Mouse (Mus musculus): ENCODE results near the gene Ush1g.

The Ush1g gene

GRCm38 (mm10) chr11:115329339-115329738, 7.5 kb upstream of the Ush1g start:
- DNase-seq, result no peak

DNA sequence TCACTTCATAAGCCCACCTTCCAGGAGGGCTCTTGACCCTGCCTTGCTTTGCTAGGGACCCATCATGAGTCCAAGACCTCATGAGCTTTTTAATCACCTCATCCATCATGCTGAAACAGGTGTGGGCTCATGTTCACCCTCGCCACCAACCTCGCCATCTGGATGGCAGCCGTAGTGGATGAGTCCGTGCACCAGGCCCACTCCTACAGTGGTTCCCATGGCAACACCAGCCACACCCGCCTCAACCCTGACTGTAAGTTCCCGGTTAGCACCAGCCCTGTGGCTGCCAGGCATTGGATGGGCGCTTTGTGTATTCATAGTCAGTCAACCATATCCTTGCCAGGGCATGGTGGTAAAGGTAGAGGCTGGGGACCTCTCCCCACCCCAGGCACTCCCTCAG, 4.9 kb upstream of the Ush1g start:
- no peak for DNase-seq

GRCm38 (mm10) chr11:115323354-115323753, 1.5 kb upstream of the Ush1g start:
- DNase-seq, result no peak

DNA sequence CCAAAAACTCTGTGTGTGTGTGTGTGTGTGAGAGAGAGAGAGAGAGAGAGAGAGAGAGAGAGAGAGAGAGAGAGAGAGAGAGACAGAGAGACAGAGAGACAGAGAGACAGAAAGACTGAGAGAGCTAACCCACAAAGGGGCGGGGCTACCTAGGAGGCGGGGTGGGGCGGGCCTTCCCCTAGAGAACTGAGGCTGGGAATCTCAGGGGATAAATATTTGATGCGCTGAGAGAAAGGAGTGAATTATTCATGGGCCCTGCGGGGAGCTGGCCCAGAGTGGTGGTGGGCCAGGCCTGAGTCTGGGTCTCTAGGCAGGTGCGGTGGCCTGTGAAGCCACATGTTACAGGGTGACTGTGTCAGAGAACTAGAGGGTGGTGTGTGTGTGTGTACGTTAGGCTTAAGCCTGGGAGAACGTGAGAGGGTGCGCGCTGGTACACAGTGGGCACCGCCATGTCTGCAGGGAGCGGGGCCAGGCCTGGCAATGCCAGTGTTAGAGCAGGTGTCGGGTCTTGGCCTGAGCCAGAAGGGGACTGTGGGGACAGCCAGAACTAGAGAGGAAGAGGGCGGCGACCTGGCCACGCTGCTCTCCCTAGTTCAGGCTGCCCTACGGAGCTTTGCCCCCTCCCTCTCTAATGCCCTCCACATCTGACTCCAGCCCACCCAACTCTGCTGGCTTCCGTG, 2.0 kb downstream of the Ush1g start:
- no peak for DNase-seq

DNA sequence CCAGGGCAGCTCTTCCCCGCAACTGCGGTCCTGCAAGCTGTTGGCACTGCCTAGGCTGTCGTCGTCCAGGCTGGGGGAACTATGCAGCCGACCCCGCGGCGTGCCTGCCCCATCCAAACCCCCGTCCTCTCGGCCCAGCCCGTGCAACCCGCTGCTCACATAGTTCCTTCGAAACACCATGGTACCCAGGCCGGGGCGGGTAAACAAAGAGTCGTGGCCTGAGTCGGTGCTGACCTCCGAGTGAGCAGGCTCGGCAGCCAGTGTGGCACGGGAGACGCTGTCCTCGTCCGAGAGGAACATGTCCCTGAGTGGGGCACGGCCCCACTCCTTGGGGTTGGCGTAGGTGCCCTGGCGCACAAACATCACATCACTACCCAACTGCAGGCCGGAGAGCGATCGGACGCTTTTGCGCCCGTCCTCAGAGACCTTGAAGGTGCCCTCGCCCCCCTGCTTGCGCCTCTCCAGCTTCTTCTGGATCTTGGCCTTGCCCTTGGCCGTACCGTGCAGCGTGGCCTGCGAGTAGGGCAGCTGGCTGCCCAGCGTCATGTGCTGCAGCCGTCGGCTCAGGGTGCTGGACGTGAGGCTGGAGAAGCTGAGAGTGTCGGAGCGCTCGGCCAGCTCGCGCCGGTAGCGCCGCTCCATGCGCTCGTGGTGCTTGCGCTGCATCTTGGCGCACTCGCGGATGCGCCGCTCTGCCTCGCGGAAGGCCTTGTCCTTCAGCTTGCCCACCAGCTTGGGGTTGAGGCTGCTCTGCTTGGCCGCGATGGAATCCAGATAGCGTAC, 3.4 kb downstream of the Ush1g start:
- DNase-seq, result no peak

DNA sequence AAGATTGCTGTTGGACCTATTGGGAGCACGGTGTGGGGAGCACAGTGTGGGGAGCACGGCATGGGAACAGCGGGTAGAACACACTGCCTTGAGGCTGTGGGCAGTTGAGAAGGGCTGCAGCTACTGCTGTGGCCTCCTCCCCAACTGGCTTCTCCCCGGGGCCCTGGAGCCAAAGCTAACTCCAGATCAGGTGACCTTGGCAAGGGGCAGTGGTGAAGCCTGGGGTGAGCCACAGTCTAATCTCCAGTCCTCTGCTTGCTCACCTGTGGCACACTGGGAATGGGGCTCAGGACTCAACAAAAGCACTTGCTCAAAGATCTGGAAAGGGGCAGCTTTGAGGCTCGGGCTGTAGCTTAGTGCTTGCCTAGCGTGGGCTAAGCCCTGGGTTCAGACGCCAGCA, 4.6 kb downstream of the Ush1g start:
- no peak for DNase-seq

DNA sequence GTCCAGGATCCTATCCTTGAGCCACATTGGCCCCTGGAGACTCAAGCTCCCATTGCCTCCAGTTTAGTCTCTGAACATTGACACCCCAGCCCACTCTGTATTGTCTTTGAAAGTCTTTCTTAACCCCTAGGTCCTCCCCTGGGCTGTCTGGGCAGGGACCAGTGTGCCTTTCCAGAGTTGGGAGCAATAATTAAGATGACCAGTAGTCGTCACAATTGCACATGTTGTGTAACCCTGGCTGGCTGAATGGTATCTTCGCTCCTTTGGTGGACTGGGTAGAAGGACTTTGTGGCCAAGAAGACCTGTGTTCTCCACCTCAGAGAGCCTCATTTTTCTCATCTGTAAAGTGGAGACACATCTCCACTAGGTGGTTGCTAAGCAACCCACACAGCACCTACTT, 7.6 kb downstream of the Ush1g start:
- no peak for DNase-seq

- no peak for DNase-seq
Measured at GRCm38 (mm10) chr11:115308781-115309180, 13.1 kb downstream of the Ush1g start.

GRCm38 (mm10) chr11:115306863-115307262, 15.0 kb downstream of the Ush1g start, which contains the start of gene Otop2:
TSS of gene Otop2 (plus strand) at chr11:115307163.
- DNase-seq, result no peak

DNA sequence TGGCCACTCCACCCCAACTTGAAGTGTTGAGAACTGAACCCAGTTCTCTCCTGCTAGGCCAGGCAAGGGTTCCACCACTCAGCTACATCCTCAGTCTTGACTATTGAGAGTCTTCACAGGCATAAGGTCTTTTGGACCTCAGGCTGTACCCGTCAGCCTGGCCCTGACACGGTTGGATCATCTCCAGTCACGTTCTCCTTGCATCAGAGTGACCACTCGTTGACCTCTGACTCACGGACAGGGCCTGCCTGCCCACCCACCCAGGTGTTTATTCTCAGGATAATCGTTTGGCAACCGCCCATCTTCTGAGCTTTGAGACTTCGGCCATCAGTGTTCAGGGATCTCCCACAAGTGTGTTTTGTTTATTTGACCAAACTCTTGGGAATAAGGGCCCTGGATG, 18.7 kb downstream of the Ush1g start:
- DNase-seq, result peak; percentile 29

GRCm38 (mm10) chr11:115301351-115301750, 20.5 kb downstream of the Ush1g start:
- DNase-seq, result no peak

DNA sequence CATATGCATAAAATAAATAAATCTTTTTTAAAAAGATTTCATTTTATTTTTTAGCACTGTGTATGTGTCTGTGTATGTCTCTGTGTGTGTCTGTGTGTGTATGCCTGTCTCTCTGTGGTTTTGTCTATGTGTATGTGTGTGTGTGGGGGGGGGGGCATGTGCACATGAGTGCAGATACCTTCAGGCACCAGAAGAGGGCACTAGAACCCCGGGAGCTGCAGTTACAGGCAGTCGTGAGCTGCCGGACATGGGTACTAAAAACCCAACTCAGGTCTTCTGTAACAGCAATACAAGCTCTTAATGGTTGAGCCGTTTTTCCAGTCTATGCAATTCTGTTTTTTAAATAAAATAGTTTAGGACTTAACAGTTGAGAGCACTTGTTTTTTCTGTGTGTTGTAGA, 21.1 kb downstream of the Ush1g start:
- no peak for DNase-seq

DNA sequence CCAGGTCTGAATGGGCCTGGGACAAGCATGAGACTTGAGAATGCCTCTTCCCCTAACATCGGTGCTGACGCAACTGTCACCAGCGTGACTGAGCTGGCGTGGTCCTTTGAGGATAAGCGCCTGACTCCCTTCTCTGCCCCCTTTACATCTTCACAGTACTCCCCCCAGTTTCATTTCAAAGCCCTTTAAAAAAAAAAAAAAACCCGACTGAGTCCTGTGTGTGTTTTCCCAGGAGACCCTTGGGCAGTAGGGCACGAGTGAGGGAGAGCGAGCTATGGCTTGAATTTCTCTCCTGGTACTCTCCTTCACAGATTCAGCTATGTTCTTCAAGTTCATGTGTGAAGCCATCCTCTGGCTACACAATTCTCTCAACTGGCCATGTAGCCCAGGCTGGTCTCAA, 23.7 kb downstream of the Ush1g start:
- DNase-seq, result no peak

DNA sequence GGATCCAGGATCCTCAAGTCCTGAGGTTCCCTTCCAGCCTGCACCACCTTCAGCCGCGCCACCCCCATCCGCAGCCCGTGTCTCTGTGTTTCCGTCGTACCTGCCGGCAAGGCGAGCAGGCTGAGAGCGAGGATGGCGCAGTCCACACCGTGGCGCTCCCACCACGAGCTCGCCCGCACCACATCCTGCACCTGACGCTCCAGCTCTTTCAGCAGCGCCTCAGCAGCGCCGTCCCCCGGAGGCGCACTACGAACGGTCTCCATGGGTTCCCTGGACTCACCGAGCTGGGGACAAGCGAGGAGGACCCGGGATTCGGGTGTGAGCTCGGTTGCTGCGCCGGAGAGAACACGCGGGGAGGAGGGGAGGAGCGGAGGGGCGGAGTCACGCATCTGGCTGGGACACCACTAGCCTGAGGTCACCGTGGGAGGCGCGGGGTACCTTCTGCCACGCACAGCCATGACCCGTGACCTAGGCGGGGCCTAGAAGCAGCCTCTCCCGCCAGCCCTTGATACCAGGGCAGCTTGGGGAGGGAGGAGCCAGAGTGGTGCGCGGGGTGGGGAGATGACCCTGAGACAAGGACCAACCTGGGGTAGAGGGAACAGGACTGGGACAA, 24.5 kb downstream of the Ush1g start, which contains the start of gene Fads6:
Gene Fads6, minus strand, starts transcription at position 450 of the 613 bp plus-strand sequence.
- peak; percentile 55 for DNase-seq

- DNase-seq, result no peak
Measured at GRCm38 (mm10) chr11:115296471-115297210, 25.2 kb downstream of the Ush1g start.

GRCm38 (mm10) chr11:115295939-115296338, 25.9 kb downstream of the Ush1g start:
- DNase-seq, result no peak

DNA sequence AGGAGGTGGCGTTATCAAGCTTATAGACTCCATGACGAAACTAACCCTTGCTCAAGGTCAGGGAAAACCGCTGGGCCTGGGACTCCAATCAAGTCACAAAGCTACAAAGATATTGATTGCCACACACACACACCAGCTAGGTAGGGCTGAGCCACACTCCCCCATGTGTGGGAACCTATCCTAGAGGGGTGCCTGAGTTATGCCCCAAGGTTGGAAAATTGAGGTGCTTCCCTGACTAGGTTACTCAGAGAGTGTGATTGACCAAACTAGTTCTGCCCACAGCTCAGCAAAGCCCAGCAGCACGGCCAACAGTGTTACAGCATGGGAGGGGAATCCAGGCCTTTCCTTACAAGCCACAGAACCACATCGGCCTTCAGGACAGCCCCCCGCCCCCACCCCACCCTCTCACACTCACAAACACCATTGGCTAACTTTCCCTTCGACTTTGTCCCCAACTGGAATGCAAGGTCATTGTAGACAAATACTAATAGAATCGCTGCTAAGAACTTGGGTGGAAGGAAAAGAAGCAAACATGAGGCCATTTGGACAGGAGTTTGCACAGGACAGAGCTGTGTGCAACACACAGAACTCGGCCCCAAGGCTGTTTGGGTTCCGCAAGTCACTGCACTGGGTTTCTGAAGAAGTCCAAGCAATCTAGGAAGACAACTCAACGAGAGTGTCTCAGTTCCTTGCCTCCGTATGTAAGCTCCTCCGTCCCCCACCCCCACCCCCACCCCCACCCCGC, 29.0 kb downstream of the Ush1g start:
- no peak for DNase-seq

DNA sequence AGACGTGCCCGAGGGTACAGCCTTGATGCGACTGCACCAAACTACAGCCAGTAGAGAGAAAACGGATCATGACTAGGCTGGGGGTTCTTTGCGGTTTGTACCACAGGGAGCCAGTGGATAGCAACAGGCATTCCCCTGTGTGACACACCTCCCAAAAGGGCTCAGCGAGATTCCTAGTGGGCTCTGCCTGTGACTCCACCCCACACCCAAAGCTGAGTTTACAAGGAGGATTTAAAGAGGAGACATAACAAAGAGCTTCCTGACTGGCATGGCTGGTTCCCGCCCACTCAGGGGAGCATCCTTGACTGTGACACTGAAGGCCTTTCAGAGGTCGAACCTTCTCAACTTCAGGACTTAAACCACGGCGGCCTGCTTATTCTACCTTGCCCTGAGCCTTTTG, 30.3 kb downstream of the Ush1g start:
- DNase-seq, result no peak

DNA sequence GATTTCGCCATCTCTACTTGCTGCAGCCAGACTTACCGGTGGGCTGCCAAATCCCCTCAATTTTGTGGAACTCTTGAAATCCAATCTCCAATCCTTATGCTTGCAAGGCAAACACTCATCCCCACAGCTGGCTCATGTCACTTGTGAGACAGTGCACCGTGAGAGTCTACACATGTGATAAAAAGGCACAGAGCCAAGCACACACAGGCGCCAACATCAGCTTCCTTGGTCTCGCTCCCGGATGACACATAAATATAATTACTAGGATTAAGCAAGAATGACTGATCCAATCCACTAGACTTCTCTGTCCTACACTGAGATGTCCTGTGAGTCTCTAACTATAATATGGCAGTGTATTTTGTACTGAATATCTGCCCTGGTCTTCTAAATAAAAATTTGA, 30.9 kb downstream of the Ush1g start:
- peak; percentile 88 for DNase-seq

- no peak for DNase-seq
Measured at GRCm38 (mm10) chr11:115290314-115290713, 31.5 kb downstream of the Ush1g start.

DNA sequence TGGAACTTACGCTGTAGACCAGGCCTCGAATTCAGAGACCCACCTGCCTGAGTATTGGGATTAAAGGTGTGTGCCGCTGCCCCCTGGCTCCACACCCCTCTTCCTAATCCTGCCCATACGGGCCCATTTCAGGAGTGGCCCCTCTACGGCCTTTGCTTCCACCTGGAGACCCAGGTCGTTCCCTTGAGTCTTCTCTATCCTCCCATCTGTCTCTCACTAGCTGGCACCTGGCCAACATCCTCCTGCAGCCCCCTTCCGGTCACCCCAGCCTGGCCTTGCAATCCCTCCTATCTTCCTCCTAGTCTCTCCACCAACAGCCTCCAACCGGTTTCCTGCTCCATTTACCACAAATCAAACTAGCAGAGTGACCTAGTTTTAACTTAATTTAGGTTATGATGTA, 32.0 kb downstream of the Ush1g start:
- no peak for DNase-seq

GRCm38 (mm10) chr11:115288305-115288704, 33.5 kb downstream of the Ush1g start:
- DNase-seq, result no peak

GRCm38 (mm10) chr11:115287386-115287785, 34.5 kb downstream of the Ush1g start:
- no peak for DNase-seq
